Mouse (Mus musculus) embryonic facial prominence, embryonic 14.5 days (tissue): ENCODE results near the gene Heatr5a. TPM values are rescaled to one million over a fixed set of nuclear protein-coding genes. Genes with fewer than 3 reads are reported as not detected.

Experiments
- ATAC-seq: fragments of 200-750 bp; cut with Nextera tagmentation; 2 replicates; pipeline ENCODE4 v1.8.0; 2017; ENCODE audit warnings: low read depth, moderate number of reproducible peaks, moderate TSS enrichment
- DNase-seq: peaks from one replicate; pipeline ENCODE4 v3.0.0-alpha.2; 2015; ENCODE audit warnings: low spot score
- H3K27ac ChIP-seq: fragments of 300-500 bp; sonication (generic); replicated peaks from 2 replicates; pipeline ENCODE4 v1.5.1; 2014; ENCODE audit warnings: low read depth, mild to moderate bottlenecking, low read length, moderate library complexity
- H3K27me3 ChIP-seq: fragments of 300-500 bp; sonication (generic); replicated peaks from 2 replicates; pipeline ENCODE4 v1.6.1; 2014; ENCODE audit warnings: low read length; ENCODE audit not compliant: control insufficient read depth, insufficient read depth
- H3K36me3 ChIP-seq: fragments of 300-500 bp; sonication (generic); 2 replicates; pipeline ENCODE4 v1.6.1; 2014; ENCODE audit warnings: low read length, mixed read lengths; ENCODE audit not compliant: control insufficient read depth, insufficient read depth
- H3K4me1 ChIP-seq: fragments of 300-500 bp; sonication (generic); 2 replicates; pipeline ENCODE4 v1.6.1; 2014; ENCODE audit warnings: antibody characterized with exemption, low read length; ENCODE audit not compliant: control insufficient read depth, insufficient read depth
- H3K4me2 ChIP-seq: fragments of 300-500 bp; sonication (generic); 2 replicates; pipeline ENCODE4 v1.6.1; 2014; ENCODE audit warnings: low read depth, mild to moderate bottlenecking, low read length, moderate library complexity, mixed read lengths
- H3K4me3 ChIP-seq: fragments of 300-500 bp; sonication (generic); 2 replicates; pipeline ENCODE4 v1.5.1; 2014; ENCODE audit warnings: low read depth, mild to moderate bottlenecking, low read length
- H3K9ac ChIP-seq: fragments of 300-500 bp; sonication (generic); 2 replicates; pipeline ENCODE4 v1.6.1; 2014; ENCODE audit warnings: low read depth, mild to moderate bottlenecking, low read length, moderate library complexity, mixed read lengths
- H3K9me3 ChIP-seq: fragments of 300-500 bp; sonication (generic); 2 replicates; pipeline ENCODE4 v1.6.1; 2016; ENCODE audit warnings: low read length; ENCODE audit not compliant: control insufficient read depth
- WGBS: fragments of 180-500 bp; shearing (Covaris S2); extraction: QIAGEN DNeasy Blood & Tissue Kit; methylation state at CpG from one replicate; pipeline ENCODE4 v1.1.7; 2014; 5-methylcytosine and 5-hydroxymethylcytosine counted together
- polyA plus RNA-seq: library from polyadenylated mRNA; unstranded; fragments of >200 nt; fragmentation: Nextera tagmentation; extraction: Ambion mirVana; gene quantifications from 2 replicates; pipeline ENCODE4 v1.2.1, GENCODE M21; 2014

The Heatr5a gene
- polyA plus RNA-seq, 1 experiment from 2014 or later = 16.0 TPM

DNA sequence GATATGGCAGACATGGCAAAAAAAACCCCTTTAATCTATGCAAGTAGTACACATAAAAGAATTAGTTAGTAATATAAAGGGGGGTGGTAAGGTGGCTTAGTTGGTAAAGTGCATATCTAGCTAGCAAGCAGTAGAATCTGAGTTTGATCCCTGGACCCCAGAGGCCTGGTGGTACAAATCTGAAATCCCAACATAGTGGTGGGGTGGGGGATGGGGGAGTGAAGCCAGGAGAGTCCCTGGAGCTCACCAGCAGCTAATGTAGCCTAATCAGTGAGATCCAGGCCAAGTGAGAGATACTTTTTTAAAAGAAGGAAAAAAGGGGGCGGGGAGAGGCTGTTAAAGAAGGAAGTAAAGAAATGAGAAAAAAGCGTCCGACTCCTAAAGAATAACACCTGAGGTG is 120.0 kb downstream of the Heatr5a start:
- ATAC-seq = no peak
- 85% methylated on average over 3 of the region's 3 CpGs for WGBS
- H3K9me3 ChIP-seq = no peaks in the 10 kb centered on the region
- no peak overlapping the region for H3K27ac ChIP-seq
- no peak overlapping the region for H3K4me2 ChIP-seq
- no peak overlapping the region for H3K9ac ChIP-seq
- DNase-seq = no peak
- H3K27me3 ChIP-seq = no peaks in the 10 kb centered on the region
- no peaks in the 10 kb centered on the region for H3K4me1 ChIP-seq
- no peak overlapping the region for H3K4me3 ChIP-seq
- H3K36me3 ChIP-seq = no peaks in the 10 kb centered on the region

DNA sequence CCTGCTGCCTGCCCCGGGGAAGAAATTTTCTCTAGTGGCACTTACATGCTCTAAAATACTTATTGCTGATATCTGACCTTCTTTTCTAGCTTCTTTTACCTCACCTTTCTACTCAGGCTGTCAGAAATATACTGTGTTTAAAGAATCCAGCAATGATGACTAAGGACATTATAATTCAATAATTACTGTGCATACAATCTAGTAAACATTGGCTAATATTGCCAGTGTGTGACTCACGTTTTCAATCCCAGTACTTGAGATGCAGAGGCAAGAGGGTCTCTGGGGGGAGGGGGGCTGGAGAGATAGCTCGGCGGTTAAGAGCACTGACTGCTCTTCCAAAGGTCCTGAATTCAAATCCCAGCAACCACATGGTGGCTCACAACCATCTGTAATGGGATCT is 120.8 kb downstream of the Heatr5a start:
- H3K27ac ChIP-seq = no peak overlapping the region
- no peak for DNase-seq
- no peak for ATAC-seq
- H3K9me3 ChIP-seq = no peaks in the 10 kb centered on the region
- H3K9ac ChIP-seq = no peak overlapping the region
- no peaks in the 10 kb centered on the region for H3K27me3 ChIP-seq
- whole genome bisulfite sequencing = 79% methylated on average over 4 of the region's 4 CpGs
- H3K4me3 ChIP-seq = no peak overlapping the region
- H3K4me1 ChIP-seq = no peaks in the 10 kb centered on the region
- no peaks in the 10 kb centered on the region for H3K36me3 ChIP-seq
- no peak overlapping the region for H3K4me2 ChIP-seq

DNA sequence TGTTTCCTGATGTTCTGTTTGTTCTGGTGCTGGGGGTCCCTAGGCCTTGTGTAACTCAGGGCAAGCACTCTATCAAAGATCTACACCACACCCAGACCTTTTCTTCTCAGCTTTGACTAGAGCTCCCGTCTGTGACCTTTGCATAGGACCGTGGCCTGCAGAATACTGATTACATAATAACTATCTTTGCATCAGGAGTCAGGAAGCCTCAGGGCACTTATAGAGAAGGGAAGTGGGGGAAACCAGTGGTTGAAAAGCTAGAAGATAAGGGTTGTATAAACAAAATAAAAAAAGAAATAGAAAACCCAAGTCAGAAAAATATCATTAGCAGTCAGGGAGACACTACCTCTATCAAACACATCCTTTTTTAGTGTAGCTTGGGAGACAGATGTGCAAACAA is 121.2 kb downstream of the Heatr5a start:
- 85% methylated on average over 2 of the region's 2 CpGs for WGBS
- Histone ChIP-seq H3K9me3 (no peaks in the 10 kb centered on the region), H3K27me3 (no peaks in the 10 kb centered on the region), H3K27ac (no peak overlapping the region), H3K36me3 (no peaks in the 10 kb centered on the region), H3K4me2 (no peak overlapping the region), H3K4me3 (no peak overlapping the region), H3K9ac (no peak overlapping the region), H3K4me1 (no peaks in the 10 kb centered on the region)
- ATAC-seq = no peak
- DNase-seq = no peak

DNA sequence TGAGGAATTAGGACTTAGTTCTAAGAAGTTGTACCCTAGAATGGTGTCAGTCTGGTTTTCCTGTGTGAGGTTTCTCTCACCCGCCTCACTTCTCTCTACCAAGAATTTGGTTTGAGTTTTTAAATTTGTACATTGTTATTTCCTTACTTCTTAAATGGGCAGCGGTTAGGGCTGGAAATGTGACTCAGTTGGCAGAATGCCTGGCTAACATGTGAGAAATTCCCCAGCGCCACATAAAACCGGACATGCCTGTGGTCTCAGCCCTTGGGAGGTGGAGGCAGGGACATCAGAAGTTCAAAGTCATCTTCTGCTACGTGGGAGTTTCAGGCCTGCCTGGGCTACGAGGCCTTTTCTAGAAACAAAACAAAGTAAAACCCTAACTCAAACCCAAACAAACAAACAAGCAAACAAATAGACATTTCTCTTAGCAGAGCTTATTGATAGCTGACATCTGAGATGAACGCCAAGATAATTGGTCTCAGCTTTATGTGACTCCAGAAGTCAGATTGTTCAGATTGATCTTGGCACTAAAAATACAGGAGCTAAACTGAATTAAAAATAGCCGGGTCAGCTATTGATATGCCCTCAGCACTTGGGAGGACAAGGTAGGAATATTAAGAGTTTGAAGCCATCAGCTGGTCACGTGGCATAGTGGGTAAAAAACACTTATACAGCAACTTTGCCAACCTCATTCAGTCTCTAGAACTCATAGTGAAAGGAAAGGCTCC is 123.0 kb downstream of the Heatr5a start:
- no peaks in the 10 kb centered on the region for H3K4me1 ChIP-seq
- H3K27me3 ChIP-seq = no peaks in the 10 kb centered on the region
- no peak overlapping the region for H3K4me3 ChIP-seq
- 66% methylated on average over 9 of the region's 9 CpGs for WGBS
- no peaks in the 10 kb centered on the region for H3K9me3 ChIP-seq
- H3K36me3 ChIP-seq = no peaks in the 10 kb centered on the region
- ATAC-seq (no peak), DNase-seq (peak; percentile 71)
- H3K27ac ChIP-seq = 0 out of 2 replicates have a peak overlapping the region, but pooled peaks have one; percentile 63
- no peak overlapping the region for H3K9ac ChIP-seq
- H3K4me2 ChIP-seq = no peak overlapping the region

DNA sequence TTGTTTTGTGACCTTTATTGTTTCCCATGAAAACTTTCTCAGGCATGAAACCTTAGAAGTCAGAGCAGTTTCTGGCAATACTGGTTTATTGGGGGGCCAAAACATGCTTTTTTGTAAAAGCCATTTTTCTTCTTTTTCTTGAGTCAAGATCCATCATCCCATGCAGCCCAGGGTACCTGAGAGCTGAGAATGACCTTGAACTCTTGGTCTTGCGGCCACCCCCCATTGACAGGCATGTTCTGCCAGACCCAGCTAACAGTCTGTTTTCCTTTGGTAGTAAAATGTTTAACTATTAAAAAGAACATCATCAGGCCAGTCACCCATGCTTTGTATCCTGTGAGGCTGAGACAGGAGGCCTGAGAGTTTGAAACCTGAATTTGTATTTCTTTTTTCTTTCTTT is 125.9 kb downstream of the Heatr5a start:
- DNase-seq (no peak), ATAC-seq (0 out of 2 replicates have a peak, but pooled peaks have one; percentile 7)
- 22% methylated on average over 1 of the region's 1 CpGs for WGBS
- Histone ChIP-seq H3K36me3 (no peaks in the 10 kb centered on the region), H3K27me3 (no peaks in the 10 kb centered on the region), H3K4me2 (peak overlapping the region; percentile 61), H3K4me1 (no peaks in the 10 kb centered on the region), H3K9me3 (no peaks in the 10 kb centered on the region), H3K27ac (no peak overlapping the region), H3K4me3 (peak overlapping the region; percentile 50), H3K9ac (no peak overlapping the region)

DNA sequence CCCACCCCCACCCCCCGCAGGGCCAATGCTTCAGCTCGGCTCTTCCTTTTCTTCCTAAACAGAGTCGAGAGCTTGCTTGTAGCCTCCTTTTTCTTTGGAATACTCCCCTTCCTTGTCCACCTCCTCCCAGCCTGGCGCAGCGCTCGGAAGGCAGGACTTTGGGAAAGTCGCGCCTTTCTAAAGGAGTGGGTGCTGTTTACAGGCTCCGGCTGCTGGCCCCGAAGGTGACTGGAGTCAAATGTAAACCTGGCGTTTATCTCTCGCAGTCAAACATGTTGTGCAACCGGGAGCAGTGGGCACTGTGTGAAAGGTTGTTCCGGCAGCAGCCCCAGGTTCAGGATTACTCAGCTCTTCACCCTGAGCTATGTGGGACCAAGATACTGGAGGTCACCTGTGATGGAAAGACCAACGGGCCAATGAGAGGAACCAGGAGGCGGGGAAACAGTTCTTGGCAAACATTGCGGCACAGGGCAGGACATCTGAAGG is 126.3 kb downstream of the Heatr5a start:
- under 1% methylated on average over 17 of the region's 17 CpGs for WGBS
- DNase-seq (peak; percentile 91), ATAC-seq (peak; percentile 99)
- Histone ChIP-seq H3K4me1 (no peaks in the 10 kb centered on the region), H3K9ac (peak overlapping the region; percentile 66), H3K27me3 (no peaks in the 10 kb centered on the region), H3K36me3 (no peaks in the 10 kb centered on the region), H3K9me3 (no peaks in the 10 kb centered on the region), H3K4me3 (peak overlapping the region; percentile 50), H3K4me2 (peak overlapping the region; percentile 61), H3K27ac (peak overlapping the region; percentile 69)

DNA sequence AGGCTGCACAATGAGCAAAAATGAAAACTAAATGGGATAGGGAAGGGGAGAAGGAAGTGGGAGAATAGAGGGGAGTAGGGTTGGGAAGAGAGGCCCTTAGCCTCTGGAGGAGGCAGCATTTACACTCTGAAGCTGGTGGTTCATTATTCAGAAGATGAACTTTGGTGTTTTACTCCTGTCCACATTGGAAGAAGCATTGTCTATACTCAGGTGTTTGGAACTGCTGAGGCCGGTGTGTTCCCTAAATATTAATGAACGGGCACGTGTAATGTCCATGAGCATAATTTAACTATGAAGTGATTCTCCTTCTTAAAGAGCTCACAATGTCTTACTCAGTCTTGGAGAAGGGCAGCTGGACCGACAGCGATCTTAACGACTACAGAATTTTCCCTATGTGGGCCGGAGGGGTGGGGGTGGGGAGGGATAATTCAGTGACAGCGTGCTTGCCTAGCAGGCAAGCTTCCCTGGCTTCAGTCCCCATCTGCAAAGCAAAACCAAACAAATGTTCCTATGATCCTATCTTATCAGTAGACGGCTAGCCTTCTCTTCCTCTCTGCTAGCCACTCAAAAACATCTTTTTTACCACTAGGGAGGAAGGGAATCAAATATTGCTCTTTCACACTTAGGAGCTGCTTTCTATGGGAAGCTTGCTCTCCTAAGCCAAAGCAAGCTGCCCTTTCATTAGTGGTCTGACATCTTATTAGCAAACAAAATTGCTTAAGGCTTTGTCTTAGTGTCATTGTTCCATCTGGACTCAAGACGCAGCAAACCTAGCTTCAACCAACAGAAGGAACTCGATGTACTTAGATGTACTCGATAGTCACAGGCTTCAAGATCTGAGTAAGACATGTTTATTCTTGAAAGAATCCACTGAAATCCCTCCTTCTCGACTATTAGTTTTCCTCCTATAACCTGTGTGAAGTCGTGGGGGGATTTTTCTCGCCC is 127.3 kb downstream of the Heatr5a start:
- no peaks in the 10 kb centered on the region for H3K27me3 ChIP-seq

DNA sequence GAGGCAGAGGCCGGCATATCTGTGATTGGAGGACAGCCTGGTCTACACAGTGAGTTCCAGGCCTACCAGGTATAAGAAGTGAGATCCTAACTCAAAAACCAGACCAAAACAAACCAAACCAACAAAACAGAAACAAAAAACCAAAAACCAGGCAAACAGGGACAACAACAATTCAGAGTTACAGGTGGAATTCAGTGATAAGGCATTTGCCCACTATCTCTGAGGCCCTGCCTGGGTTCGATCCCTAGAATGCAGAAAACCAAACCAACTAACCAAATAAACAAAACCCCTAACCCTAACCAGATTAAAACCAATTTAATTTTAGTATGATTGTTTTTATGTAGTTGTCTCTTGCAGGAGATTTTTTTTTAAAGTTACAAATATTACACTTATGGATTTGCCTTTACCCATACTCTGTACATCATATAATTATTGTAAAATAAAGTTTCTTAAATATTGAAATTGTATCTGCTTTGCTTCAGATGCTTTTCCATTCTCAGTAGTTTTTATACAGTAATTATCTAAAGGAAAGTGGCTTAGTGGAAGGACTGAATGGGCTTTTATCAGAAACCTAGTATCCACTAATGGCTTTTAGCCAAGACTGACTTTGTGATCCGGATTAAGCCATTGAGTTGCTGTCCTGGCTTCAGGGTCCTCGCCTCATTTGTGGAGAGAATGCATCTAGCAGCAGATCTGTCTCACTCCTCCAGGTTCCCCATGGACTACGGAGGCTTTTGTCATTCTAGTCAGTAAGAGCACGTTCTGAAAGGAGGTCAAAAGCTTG is 128.8 kb downstream of the Heatr5a start:
- Histone ChIP-seq H3K36me3 (no peaks in the 10 kb centered on the region), H3K9ac (no peak overlapping the region), H3K4me1 (no peaks in the 10 kb centered on the region), H3K27ac (no peak overlapping the region), H3K27me3 (no peaks in the 10 kb centered on the region), H3K4me2 (no peak overlapping the region), H3K9me3 (no peaks in the 10 kb centered on the region), H3K4me3 (no peak overlapping the region)
- no peak for ATAC-seq
- DNase-seq = no peak
- 58% methylated on average over 6 of the region's 6 CpGs for WGBS

More for the DNA sequence above, 127.3 kb downstream of the Heatr5a start:
- H3K27ac ChIP-seq = peak overlapping the region; percentile 69; the same call in 1 of the 2 replicates
- H3K4me1 ChIP-seq = no peaks in the 10 kb centered on the region
- DNase-seq (no peak), ATAC-seq (no peak)
- H3K4me2 ChIP-seq = peak overlapping the region; percentile 61
- no peaks in the 10 kb centered on the region for H3K36me3 ChIP-seq
- peak overlapping the region; percentile 50 for H3K4me3 ChIP-seq
- 33% methylated on average over 15 of the region's 15 CpGs for WGBS
- no peaks in the 10 kb centered on the region for H3K9me3 ChIP-seq
- peak overlapping the region; percentile 66 for H3K9ac ChIP-seq
